Mouse (Mus musculus) adrenal gland, adult 18-20 months (tissue): Measurements from ENCODE around the gene Galnt6. TPM values are rescaled to one million over a fixed set of nuclear protein-coding genes. Genes with fewer than 3 reads are reported as not detected.
A peak's percentile ranks its signal among the peaks of the same experiment; 100 is the strongest.
"Not testable (repeated sequence)": the region's sequence is repeated elsewhere in the genome, so short reads cannot be mapped to it uniquely, and the experiment has no call there.

Experiments
- DNase-seq, 2 experiments: peaks; one replicate each; pipeline ENCODE4 v3.0.0; 2021 to 2022; ENCODE audit warnings: low spot score in 2 of 2
- long read RNA-seq, 2 experiments: library from polyadenylated mRNA; stranded (forward); transcript quantifications; one replicate each; pipeline ENCODE4 v2.0.0; 2021
- total RNA-seq, 2 experiments: library from RNA; stranded (reverse); gene quantifications; 1 replicate in 1 of 2; 2 replicates in 1 of 2; pipeline ENCODE4 v1.2.3; 2021

Gene Galnt6
- 1 to 10 TPM; 4.2 to 5.6 TPM for total RNA-seq
- long read RNA-seq, experiment 1, transcript Galnt6-202 (12 exons, 3,796 nt): minor isoform, 5 of 15 reads
- long read RNA-seq, experiment 1, transcript Galnt6-201 (12 exons, 3,798 nt): major isoform, 8 of 15 reads
- long read RNA-seq, experiment 1, partial matches to known transcripts: 0 of 15 reads
- long read RNA-seq, experiment 1, other reads (novel, unspliced or antisense): 2 of 15 reads
- long read RNA-seq, experiment 2, partial matches to known transcripts: 3 of 8 reads
- long read RNA-seq, experiment 2, other reads (novel, unspliced or antisense): 0 of 8 reads

GRCm38 (mm10) chr15:100729281-100729985 lies at the start of gene Galnt6:
TSS of gene Galnt6 (minus strand) at chr15:100729376.
- DNase-seq: peak in 1 of 2 experiments; percentile 34

GRCm38 (mm10) chr15:100777020-100778016 lies 48.1 kb upstream of the Galnt6 start:
- peak; percentile 38 to 39 for DNase-seq

DNA sequence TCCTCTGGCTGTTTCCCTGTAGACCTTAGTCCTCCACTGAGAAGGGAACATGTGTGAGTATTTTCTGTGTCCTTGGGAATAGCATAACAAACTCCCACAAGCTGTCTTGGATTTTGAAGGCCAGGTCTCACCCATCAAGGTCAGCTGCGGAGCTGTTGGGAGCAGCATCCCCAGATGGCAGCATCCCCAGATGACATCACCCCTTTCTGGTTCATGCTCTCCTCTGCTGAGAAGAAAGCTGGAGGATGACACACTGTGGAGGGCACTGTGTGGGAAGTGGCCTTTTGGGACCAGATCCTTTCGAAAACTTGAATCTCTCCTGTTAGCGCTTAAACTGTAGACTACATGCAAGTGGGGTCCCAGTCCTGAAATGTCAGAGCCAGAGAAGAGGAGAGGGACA lies 47.2 kb upstream of the Galnt6 start:
- peak; percentile 27 to 30 for DNase-seq

GRCm38 (mm10) chr15:100775189-100776166 lies 46.3 kb upstream of the Galnt6 start:
- DNase-seq: no peak

- DNase-seq: not testable (repeated sequence)
Measured at GRCm38 (mm10) chr15:100773859-100774258, 44.7 kb upstream of the Galnt6 start.

DNA sequence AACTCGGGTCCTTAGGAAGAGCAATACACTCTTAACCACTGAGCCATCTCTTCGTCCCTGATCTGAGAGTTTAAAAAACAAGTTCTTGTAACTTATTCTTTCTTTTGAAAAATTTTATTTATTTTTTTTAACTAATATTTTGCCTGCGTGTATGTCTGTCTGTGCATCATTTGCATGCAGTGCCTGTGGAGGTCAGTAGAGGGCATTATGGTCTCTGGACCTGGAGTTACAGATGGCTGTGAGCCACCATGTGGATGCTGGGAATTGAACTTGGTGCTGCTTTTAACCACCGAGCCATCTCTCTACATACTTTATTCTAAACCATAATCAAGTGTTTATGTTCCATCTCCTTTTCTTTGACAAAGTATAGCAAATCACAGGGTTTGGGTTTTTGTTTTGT lies 43.5 kb upstream of the Galnt6 start:
- no peak for DNase-seq

DNA sequence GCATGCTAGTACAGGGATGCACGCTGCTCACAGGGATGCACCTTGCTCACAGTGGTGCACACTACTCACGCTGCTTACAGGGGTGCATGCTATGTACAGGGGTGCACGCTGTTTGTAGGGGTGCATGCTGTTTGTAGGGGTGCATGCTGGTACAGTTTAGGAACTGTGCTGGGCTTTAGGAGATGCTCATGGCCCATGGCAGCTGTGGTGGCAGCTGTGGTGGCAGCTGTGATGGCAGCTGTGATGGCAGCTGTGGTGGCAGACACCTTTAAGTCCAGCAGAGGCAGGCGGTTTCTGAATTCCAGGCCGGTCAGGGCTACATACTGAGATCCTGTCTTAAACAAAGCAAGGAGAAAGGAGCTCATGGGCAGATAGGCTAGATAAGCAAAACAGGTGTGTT lies 41.2 kb upstream of the Galnt6 start:
- DNase-seq: no peak

- DNase-seq: not testable (repeated sequence)
Measured at GRCm38 (mm10) chr15:100769023-100769422, 39.8 kb upstream of the Galnt6 start.

DNA sequence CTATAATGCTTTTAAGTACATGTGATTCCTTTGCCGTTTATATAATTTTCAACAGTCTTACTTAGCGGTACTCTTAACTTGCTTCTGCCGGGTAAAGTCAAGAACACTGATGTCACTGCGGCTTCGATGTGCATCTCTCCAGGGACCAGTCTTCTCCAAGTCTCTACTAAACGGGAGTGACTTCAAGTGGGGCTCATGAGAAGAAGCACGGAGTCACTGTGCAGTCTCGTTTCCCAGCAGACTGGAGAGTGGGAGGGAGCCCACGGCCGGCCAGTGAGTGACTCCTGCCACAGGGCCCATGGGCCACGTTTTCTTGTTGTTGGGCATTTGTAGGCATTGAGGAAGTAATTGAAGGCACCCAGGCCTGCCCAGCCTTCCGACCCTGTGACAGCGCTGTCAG lies 38.7 kb upstream of the Galnt6 start:
- DNase-seq: no peak

DNA sequence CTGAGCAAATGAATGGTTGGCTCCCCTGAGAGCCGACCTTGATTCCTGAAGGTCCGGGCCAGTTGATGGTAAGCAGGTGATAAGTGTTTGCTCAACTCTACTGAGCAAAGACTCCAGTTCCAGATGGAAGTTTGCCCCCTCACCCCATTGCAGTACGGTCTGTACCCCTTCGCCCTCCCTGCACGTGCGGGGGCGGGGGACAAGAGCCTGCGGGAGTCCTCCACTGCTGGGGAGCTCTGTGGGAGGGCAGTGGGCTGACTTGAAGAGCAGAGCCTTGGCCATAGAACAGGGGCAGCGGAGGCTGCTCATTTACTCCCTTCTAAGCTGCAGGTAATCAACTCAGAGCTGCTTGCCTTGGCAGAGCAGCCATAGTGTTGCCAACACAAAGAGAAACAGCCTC lies 37.6 kb upstream of the Galnt6 start:
- no peak for DNase-seq

GRCm38 (mm10) chr15:100764163-100764951 lies 35.2 kb upstream of the Galnt6 start:
- DNase-seq: no peak

DNA sequence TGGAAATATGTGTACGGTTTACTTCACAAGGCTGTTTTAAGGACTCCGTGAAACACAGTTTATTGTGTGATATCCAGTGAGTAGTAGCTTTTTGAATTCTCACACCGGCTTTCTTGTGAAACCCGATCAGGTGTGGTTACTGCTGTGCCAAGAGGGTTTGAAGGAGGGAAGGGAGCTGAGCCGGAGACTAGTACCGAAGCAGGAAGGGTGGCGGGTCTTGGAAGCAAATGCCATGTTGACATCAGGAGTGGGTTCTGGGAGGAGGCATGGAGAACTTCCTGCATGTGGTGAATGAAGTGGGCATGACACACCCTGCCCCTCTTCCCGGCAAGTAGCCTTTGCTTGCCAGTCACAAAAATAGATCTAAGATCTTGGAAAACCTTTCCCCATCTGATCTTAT lies 33.5 kb upstream of the Galnt6 start:
- no peak for DNase-seq

- DNase-seq: peak; percentile 80 to 82
Measured at GRCm38 (mm10) chr15:100761419-100762185, 32.4 kb upstream of the Galnt6 start, which contains the start of gene Slc4a8. TSS of gene Slc4a8 (plus strand) at chr15:100761747.

DNA sequence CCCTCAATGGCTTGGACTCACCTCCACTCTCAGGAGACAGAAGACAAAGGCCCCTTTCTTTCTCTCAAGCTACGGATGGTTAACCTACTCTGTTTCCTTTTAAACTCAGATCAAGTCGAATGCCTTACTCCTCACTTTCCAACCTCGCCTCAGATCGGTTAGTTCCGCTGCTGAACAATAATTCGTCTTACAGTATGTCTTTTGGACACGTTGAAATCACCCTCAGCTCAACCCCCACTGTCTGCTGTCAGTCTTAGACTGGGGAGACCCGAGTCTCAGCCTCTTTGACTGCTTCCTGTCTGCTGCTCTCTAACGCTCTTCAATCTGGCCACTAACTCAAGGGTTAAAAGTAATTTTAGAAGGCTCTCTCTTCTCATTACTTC lies 31.9 kb upstream of the Galnt6 start:
- DNase-seq: no peak

DNA sequence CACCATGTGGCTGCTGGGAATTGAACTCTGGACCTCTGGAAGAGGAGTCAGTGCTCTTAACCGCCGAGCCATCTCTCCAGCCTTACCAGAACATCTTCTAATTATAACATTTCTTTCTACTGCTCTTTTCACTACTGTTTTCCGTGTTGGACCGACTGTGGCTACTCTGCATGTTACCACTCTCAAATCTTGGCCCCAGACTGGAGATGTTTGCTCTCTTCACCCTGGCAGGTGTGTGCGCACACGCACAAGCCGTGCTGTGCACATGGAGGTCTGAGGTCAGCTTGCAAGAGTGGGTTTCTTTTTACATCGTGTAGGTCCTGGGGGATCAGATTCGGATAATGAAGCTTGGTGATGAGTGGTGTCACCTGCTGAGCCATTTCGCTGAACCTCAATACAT lies 30.1 kb upstream of the Galnt6 start:
- no peak for DNase-seq

DNA sequence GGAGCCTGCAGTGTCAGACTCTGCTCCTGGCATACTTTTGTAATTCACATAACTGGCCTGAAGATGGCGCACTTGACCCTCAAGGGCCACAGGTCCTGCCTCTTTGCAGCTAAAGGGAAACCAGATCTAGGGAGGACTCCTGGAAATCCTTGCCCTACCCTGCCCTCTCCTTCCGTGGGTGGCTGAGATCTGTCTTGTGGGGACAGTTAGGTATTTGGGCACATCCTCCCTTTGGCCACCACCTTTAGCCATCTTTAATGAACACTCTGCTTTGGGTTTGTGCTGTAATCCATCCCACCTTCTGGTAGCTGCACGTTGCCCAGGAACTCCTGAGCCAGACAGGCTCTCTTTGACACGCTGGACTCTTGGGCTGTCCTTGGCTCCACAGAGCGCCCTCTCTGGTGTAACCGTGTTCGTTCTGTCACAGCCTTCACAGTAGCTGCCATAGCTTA lies 28.4 kb upstream of the Galnt6 start:
- peak; percentile 54 to 56 for DNase-seq

DNA sequence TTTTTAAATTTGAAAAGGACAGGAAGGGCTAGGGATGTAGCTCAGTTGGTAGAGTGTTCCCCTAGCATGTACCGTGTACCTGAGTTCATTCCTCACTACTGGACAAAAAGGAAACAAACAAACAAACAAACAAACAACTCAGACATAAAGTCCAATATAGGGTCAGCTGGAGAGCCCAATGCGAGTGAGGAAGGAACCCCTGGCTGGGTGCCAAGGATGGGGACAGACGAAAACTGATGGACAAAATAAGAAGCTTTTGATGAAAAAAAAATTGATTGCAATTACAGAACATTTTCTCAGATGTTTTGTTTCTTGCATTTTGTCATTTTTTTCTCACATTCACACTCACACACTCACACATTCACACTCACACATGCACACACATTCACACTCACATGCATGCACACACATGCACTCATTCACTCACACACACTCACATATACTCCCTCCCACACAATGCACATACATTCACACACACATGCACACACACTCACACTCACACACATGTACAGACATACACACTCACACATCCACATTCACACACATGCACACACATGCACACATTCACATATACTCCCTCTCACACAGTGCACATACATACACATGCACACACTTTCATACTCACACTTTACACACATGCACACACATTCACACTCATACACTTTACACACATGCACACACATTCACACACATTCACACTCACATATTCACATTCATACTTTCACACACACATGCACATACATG lies 26.9 kb upstream of the Galnt6 start:
- DNase-seq: no peak

GRCm38 (mm10) chr15:100755498-100755859 lies 26.3 kb upstream of the Galnt6 start:
- no peak for DNase-seq
